Mouse (Mus musculus) right cerebral cortex, postnatal 4 days (tissue): Measurements from ENCODE around the gene Ctbp1.

Source experiments
- DNase-seq: peaks from one replicate; pipeline ENCODE4 v3.0.0-alpha.2; 2022

Gene Ctbp1

GRCm38 (mm10) chr5:33207136-33207535, 67.7 kb downstream of the Ctbp1 start:
- DNase-seq: no peak

DNA sequence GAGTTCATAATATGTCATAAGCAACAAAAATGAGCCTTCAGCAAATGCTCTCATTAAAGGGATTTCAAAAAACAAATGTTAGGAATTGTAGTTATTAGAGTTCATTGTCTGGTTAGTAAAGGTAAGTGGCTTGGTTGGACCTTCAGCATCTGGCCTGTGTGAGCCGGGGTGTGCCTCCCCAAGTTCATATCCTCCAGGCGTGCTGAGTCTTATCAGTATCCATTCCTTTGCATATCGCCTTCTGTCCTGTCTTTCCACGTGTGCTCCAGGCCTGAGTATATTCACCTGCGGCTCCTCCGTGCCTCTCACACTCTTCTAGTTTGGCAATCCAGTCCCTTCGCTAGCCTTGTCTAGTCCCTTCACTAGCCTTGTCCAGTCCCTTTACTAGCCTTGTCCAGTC, 68.5 kb downstream of the Ctbp1 start:
- DNase-seq: no peak

DNA sequence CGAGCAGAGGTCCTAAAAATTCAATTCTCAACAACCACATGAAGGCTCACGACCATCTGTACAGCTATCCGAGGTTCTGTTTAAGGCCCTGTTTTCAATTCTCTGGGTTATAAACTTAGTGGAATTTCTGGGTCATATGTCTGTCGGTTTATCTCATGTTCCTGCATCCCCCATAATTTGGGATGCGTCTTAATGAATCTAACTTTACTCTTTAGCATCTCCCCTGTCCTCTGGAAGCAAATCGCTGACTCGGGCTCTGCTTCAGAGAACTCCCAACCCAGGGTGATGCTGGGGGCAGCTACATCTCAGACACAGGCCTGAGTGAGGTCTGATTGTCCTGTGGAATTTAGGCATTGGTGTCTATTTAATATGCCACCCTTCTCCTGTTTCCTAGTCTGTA, 70.5 kb downstream of the Ctbp1 start:
- DNase-seq: no peak

- peak; percentile 82 for DNase-seq
These were observed 71.0 kb downstream of the Ctbp1 start for GRCm38 (mm10) chr5:33203691-33204242.

DNA sequence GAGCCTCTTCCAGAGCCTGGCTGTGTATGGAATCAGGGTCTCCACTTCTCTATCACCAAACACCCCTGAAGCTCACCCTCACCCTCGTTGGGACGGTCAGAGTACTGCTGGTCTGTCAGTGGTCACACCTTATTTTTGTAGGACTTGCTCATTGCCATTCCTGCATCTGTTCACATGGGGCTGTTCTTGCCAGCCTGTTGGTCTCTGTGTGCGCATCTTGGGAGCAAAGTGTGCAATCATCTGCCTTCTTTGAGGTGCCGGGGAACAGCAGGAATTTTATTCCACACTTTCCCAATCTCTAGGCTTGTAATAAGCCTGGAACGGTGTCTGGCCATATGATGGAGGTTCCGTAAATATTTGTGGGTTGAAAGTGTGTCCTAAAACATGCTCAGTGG, 71.6 kb downstream of the Ctbp1 start:
- DNase-seq: no peak

GRCm38 (mm10) chr5:33202516-33203170, 72.2 kb downstream of the Ctbp1 start:
- no peak for DNase-seq

DNA sequence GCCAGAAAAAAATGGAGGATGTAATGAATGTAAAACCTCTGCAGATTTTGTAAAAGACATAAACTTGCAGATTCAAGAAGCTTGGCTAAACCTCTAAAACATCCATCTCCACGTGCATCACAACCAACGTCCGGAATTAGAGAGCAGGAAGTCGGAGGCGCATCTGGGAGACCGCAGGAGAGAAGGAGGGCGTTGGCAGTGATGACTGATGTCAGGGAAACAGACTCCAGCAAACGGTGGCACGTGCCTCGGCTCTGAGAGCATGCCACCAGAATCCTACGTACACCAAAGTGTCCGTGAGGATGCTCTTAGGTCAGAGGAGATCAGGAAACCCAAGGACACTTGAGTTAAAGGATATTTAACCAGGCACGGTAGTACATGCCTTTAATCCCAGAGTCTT, 73.1 kb downstream of the Ctbp1 start:
- no peak for DNase-seq

DNA sequence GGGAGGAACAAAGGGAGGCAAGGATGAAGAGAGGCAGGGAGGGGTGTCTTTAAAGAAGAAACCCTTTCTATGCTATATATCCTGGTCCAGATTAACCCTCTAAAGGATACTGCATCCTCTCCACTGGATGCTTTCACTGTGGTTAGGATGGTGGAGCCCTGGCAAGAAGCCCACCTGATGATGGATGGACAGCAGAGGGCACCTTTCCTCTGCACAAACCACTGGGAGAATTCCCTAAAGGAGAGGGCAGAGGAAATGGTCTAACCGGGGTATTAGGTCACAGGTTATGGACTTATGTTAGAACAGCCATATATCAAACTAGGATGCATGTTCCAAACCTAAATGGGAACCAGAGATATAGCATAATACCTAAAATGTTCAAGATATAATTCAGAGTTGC, 74.7 kb downstream of the Ctbp1 start:
- DNase-seq: no peak
